Comparison of ENCODE assay signal across 8 mouse cellular contexts in genomic region chr7:100520663-100521285, GRCm38 (mm10). TPM values are rescaled to one million over a fixed set of nuclear protein-coding genes. Genes with fewer than 3 reads are reported as not detected.
A peak's percentile ranks its signal among the peaks of the same experiment; 100 is the strongest.
DNase-seq lines count a peak whose midpoint lies in the region; ATAC-seq and TF ChIP-seq lines count a peak whose summit lies in the region.

No protein-coding gene starts in this region.

- no peak overlapping the region for H3K4me2 ChIP-seq in forebrain, embryonic 16.5 days (ENCODE audit: low read length)
- no peak overlapping the region for H3K4me2 ChIP-seq in hindbrain, embryonic 12.5 days (replicated peaks)

- no peaks in the 10 kb centered on the region for H3K79me2 ChIP-seq in MEL (ENCODE audit: control insufficient read depth, insufficient read depth, low read length, poor library complexity)

- peaks cover 0 to 3% of the 10 kb centered on the region in 2 experiments; a peak in 2 of 4 replicates for H3K36me3 ChIP-seq in MEL (ENCODE audit: control insufficient read depth in 1 of 2, insufficient read depth in 2 of 2, low read length in 2 of 2)
- no peaks in the 10 kb centered on the region for H3K36me3 ChIP-seq in forebrain, embryonic 16.5 days (ENCODE audit: control insufficient read depth, insufficient read depth)
- no peaks in the 10 kb centered on the region for H3K36me3 ChIP-seq in hindbrain, embryonic 12.5 days
- no peaks in the 10 kb centered on the region for H3K36me3 ChIP-seq in megakaryocyte, embryonic 14.5 days (replicated peaks; ENCODE audit: low read length)

- H3K4me1 ChIP-seq in MEL (ENCODE audit: control insufficient read depth in 1 of 2, insufficient read depth in 2 of 2, low read length in 2 of 2): peaks cover 0 to 9% of the 10 kb centered on the region in 2 experiments; a peak in 2 of 4 replicates
- H3K4me1 ChIP-seq in forebrain, embryonic 16.5 days (replicated peaks; ENCODE audit: control insufficient read depth, insufficient read depth, low read length): no peaks in the 10 kb centered on the region
- 0 out of 2 replicates have a peak, but pooled peaks cover 2% of the 10 kb centered on the region for H3K4me1 ChIP-seq in hindbrain, embryonic 12.5 days
- H3K4me1 ChIP-seq in megakaryocyte, embryonic 14.5 days: peaks cover 17% of the 10 kb centered on the region

- peak; percentile 88 for DNase-seq in MEL (ENCODE audit: low read depth, low spot score)
- DNase-seq in cerebellum, adult 11 months: peak; percentile 69
- DNase-seq in layer of hippocampus, postnatal 25 days (ENCODE audit: extremely low spot score in 1 of 2, low spot score in 1 of 2): peak; percentile 79 to 95
- peak; percentile 80 for DNase-seq in right cerebral cortex, postnatal 14 days
- DNase-seq in urinary bladder, postnatal 25 days (ENCODE audit: low spot score): peak; percentile 91

- peak; percentile 78 to 97 (median 95) for TF ChIP-seq CTCF in MEL (IDR thresholded peaks at IDR 0.05 in 2 of 3, conservative IDR thresholded peaks at IDR 0.05 in 1 of 3; ENCODE audit: control insufficient read depth in 1 of 3, insufficient read depth in 1 of 3, low read depth in 2 of 3, low read length in 3 of 3, poor library complexity in 1 of 3, severe bottlenecking in 1 of 3)

- H3K4me3 ChIP-seq in MEL (ENCODE audit: control insufficient read depth in 1 of 2, insufficient read depth in 1 of 2, low read depth in 2 of 2, low read length in 2 of 2): peak overlapping the region in 1 of 2 experiments; percentile 38; a peak in 1 of 4 replicates
- H3K4me3 ChIP-seq in forebrain, embryonic 16.5 days (replicated peaks; ENCODE audit: low read length): no peak overlapping the region
- no peak overlapping the region for H3K4me3 ChIP-seq in hindbrain, embryonic 12.5 days
- peak overlapping the region; percentile 71 for H3K4me3 ChIP-seq in megakaryocyte, embryonic 14.5 days (replicated peaks)

- H3K9me3 ChIP-seq in MEL (replicated peaks; ENCODE audit: insufficient read depth, low read length): no peaks in the 10 kb centered on the region
- no peaks in the 10 kb centered on the region for H3K9me3 ChIP-seq in forebrain, embryonic 16.5 days (ENCODE audit: control insufficient read depth, low read length)
- no peaks in the 10 kb centered on the region for H3K9me3 ChIP-seq in hindbrain, embryonic 12.5 days (replicated peaks)
- H3K9me3 ChIP-seq in megakaryocyte, embryonic 14.5 days: peaks cover 8% of the 10 kb centered on the region

- TF ChIP-seq POLR2A in MEL (IDR thresholded peaks at IDR 0.05; ENCODE audit: control insufficient read depth in 1 of 2, insufficient read depth in 1 of 2, low read depth in 1 of 2, low read length in 2 of 2, poor library complexity in 1 of 2): no peak

- no peaks in the 10 kb centered on the region for H3K27me3 ChIP-seq in MEL (ENCODE audit: control insufficient read depth in 1 of 2, insufficient read depth in 2 of 2, low read length in 2 of 2)
- no peaks in the 10 kb centered on the region for H3K27me3 ChIP-seq in forebrain, embryonic 16.5 days (replicated peaks; ENCODE audit: control insufficient read depth, insufficient read depth, low read length)
- H3K27me3 ChIP-seq in hindbrain, embryonic 12.5 days: no peaks in the 10 kb centered on the region
- H3K27me3 ChIP-seq in megakaryocyte, embryonic 14.5 days (replicated peaks): peaks cover 2% of the 10 kb centered on the region

- no peak for TF ChIP-seq EP300 in MEL (IDR thresholded peaks at IDR 0.05; ENCODE audit: low read depth in 1 of 2, low read length in 2 of 2)

- TF ChIP-seq RAD21 in MEL (IDR thresholded peaks at IDR 0.05; ENCODE audit: low read depth, low read length): peak; percentile 96

- peak; percentile 69 for ATAC-seq in forebrain, embryonic 16.5 days
- ATAC-seq in hindbrain, embryonic 12.5 days (ENCODE audit: low FRiP score): peak; percentile 60; the same call in 1 of the 2 replicates

- H3K27ac ChIP-seq in MEL (ENCODE audit: control insufficient read depth, low read depth, low read length): no peak overlapping the region
- H3K27ac ChIP-seq in forebrain, embryonic 16.5 days (ENCODE audit: low read length): no peak overlapping the region
- no peak overlapping the region for H3K27ac ChIP-seq in hindbrain, embryonic 12.5 days

- 20% methylated on average over 10 of the region's 10 CpGs for WGBS in forebrain, embryonic 16.5 days
- 21% methylated on average over 10 of the region's 10 CpGs for WGBS in hindbrain, embryonic 12.5 days

- H3K9ac ChIP-seq in MEL (ENCODE audit: control insufficient read depth, low read depth, low read length, poor library complexity, severe bottlenecking): no peak overlapping the region
- no peak overlapping the region for H3K9ac ChIP-seq in forebrain, embryonic 16.5 days (replicated peaks; ENCODE audit: low read depth, low read length)
- H3K9ac ChIP-seq in hindbrain, embryonic 12.5 days: no peak overlapping the region

TF ChIP-seq in MEL, 35 proteins besides CTCF, POLR2A, EP300 and RAD21:
- TF ChIP-seq HCFC1 (IDR thresholded peaks at IDR 0.05; ENCODE audit: low read depth, low read length) (no peak), CHD1 (IDR thresholded peaks at IDR 0.05; ENCODE audit: low read depth, low read length) (no peak), MYB (IDR thresholded peaks at IDR 0.05; ENCODE audit: low read depth, low read length) (no peak), NRF1 (IDR thresholded peaks at IDR 0.05; ENCODE audit: insufficient read depth, low read depth, low read length, poor library complexity, severe bottlenecking) (no peak), GABPA (IDR thresholded peaks at IDR 0.05; ENCODE audit: low read depth, low read length) (no peak), MYC (IDR thresholded peaks at IDR 0.05; ENCODE audit: low read depth, low read length) (peak; percentile 32; the same call in 1 of the 2 replicates), BHLHE40 (IDR thresholded peaks at IDR 0.05; ENCODE audit: borderline replicate concordance, low read depth, low read length) (no peak), ZNF384 (IDR thresholded peaks at IDR 0.05; ENCODE audit: low read depth, low read length) (no peak), GATA1 (IDR thresholded peaks at IDR 0.05; ENCODE audit: low read depth, low read length) (no peak), POLR2AphosphoS5 (IDR thresholded peaks at IDR 0.05; ENCODE audit: borderline replicate concordance, low read depth, low read length) (no peak), SIN3A (IDR thresholded peaks at IDR 0.05; ENCODE audit: low read length) (no peak), ELF1 (IDR thresholded peaks at IDR 0.05; ENCODE audit: low read depth, low read length) (no peak), USF1 (IDR thresholded peaks at IDR 0.05; ENCODE audit: low read depth, low read length) (peak; percentile 71), MAFK (IDR thresholded peaks at IDR 0.05; ENCODE audit: borderline replicate concordance, low read depth, low read length) (no peak), UBTF (IDR thresholded peaks at IDR 0.05; ENCODE audit: borderline replicate concordance, insufficient read depth, low read depth, low read length) (no peak), ZC3H11A (IDR thresholded peaks at IDR 0.05; ENCODE audit: low read depth, low read length) (peak; percentile 93), USF2 (IDR thresholded peaks at IDR 0.05; ENCODE audit: borderline replicate concordance in 1 of 2, insufficient read depth in 1 of 2, low read depth in 1 of 2, low read length in 2 of 2) (no peak), SMC3 (IDR thresholded peaks at IDR 0.05; ENCODE audit: low read depth, low read length) (peak; percentile 92), ZKSCAN1 (IDR thresholded peaks at IDR 0.05; ENCODE audit: low read depth, low read length) (no peak), POLR2AphosphoS2 (IDR thresholded peaks at IDR 0.05; ENCODE audit: low read length) (no peak)

RNA-seq across cellular contexts. Expression of gene Dnajb13, which starts 6.0 kb away (rescaled TPM):
- 2.0 and 2.2 TPM in 2 replicates for total RNA-seq in MEL (2012; rRNA removed)
- polyA plus RNA-seq in MEL (2012; ENCODE audit: insufficient read depth in 1 of 2, insufficient read length in 2 of 2, low read depth in 1 of 2, low replicate concordance in 2 of 2, missing spikeins in 1 of 2): 1 to 10 TPM in 1 of 2 experiments, not detected in 1; 3.6 TPM
- polyA plus RNA-seq in forebrain, embryonic 16.5 days (2015; fragmentation: Nextera tagmentation; extraction: Ambion mirVana): 3.0 and 3.3 TPM in 2 replicates
- 5.0 and 8.2 TPM in 2 replicates for polyA plus RNA-seq in hindbrain, embryonic 12.5 days (2016; fragmentation: Nextera tagmentation; extraction: Ambion mirVana)
- total RNA-seq in layer of hippocampus, postnatal 25 days (2021): under 1 TPM; 0.35 to 0.81 TPM
- not detected in 2 replicates for polyA plus RNA-seq in megakaryocyte, embryonic 14.5 days (2012; ENCODE audit: insufficient read depth, low replicate concordance)

RNA-seq across cellular contexts. Expression of gene Coa4, which starts 16.1 kb away (rescaled TPM):
- total RNA-seq in MEL (2012; rRNA removed): 6.1 and 8.1 TPM in 2 replicates
- 10 to 100 TPM in 1 of 2 experiments, not detected in 1; 13.8 TPM for polyA plus RNA-seq in MEL (2012; ENCODE audit: insufficient read depth in 1 of 2, insufficient read length in 2 of 2, low read depth in 1 of 2, low replicate concordance in 2 of 2, missing spikeins in 1 of 2)
- polyA plus RNA-seq in forebrain, embryonic 16.5 days (2015; fragmentation: Nextera tagmentation; extraction: Ambion mirVana): 10.1 and 12.3 TPM in 2 replicates
- polyA plus RNA-seq in hindbrain, embryonic 12.5 days (2016; fragmentation: Nextera tagmentation; extraction: Ambion mirVana): 13.4 and 15.6 TPM in 2 replicates
- 10 to 100 TPM in 1 of 2 experiments, 1 to 10 TPM in 1; 9.2 to 10.0 TPM for total RNA-seq in layer of hippocampus, postnatal 25 days (2021)
- polyA plus RNA-seq in megakaryocyte, embryonic 14.5 days (2012; ENCODE audit: insufficient read depth, low replicate concordance): 3.6 and 17.4 TPM in 2 replicates

RNA-seq across cellular contexts. Expression of gene Ucp2, which starts 27.6 kb away (rescaled TPM):
- total RNA-seq in MEL (2012; rRNA removed): 139 and 156 TPM in 2 replicates
- 100 to 1,000 TPM in 1 of 2 experiments, not detected in 1; 724 TPM for polyA plus RNA-seq in MEL (2012; ENCODE audit: insufficient read depth in 1 of 2, insufficient read length in 2 of 2, low read depth in 1 of 2, low replicate concordance in 2 of 2, missing spikeins in 1 of 2)
- polyA plus RNA-seq in forebrain, embryonic 16.5 days (2015; fragmentation: Nextera tagmentation; extraction: Ambion mirVana): 42.3 and 49.6 TPM in 2 replicates
- polyA plus RNA-seq in hindbrain, embryonic 12.5 days (2016; fragmentation: Nextera tagmentation; extraction: Ambion mirVana): 123 and 130 TPM in 2 replicates
- total RNA-seq in layer of hippocampus, postnatal 25 days (2021): 10 to 100 TPM; 67.2 to 72.0 TPM
- 395 and 840 TPM in 2 replicates for polyA plus RNA-seq in megakaryocyte, embryonic 14.5 days (2012; ENCODE audit: insufficient read depth, low replicate concordance)

RNA-seq across cellular contexts. Expression of gene Ucp3, which starts 48.0 kb away (rescaled TPM):
- 0.10 TPM in 1 of 2 replicates, not detected in the other for total RNA-seq in MEL (2012; rRNA removed)
- polyA plus RNA-seq in MEL (2012; ENCODE audit: insufficient read depth in 1 of 2, insufficient read length in 2 of 2, low read depth in 1 of 2, low replicate concordance in 2 of 2, missing spikeins in 1 of 2): not detected
- not detected in 2 replicates for polyA plus RNA-seq in forebrain, embryonic 16.5 days (2015; fragmentation: Nextera tagmentation; extraction: Ambion mirVana)
- not detected in 2 replicates for polyA plus RNA-seq in hindbrain, embryonic 12.5 days (2016; fragmentation: Nextera tagmentation; extraction: Ambion mirVana)
- total RNA-seq in layer of hippocampus, postnatal 25 days (2021): 1 to 10 TPM; 2.0 to 2.5 TPM
- polyA plus RNA-seq in megakaryocyte, embryonic 14.5 days (2012; ENCODE audit: insufficient read depth, low replicate concordance): not detected in 2 replicates
